Mouse (Mus musculus) layer of hippocampus, adult 18-20 months (tissue): ENCODE data around the gene Add3. TPM values are rescaled to one million over a fixed set of nuclear protein-coding genes. Genes with fewer than 3 reads are reported as not detected.
A peak's percentile ranks its signal among the peaks of the same experiment; 100 is the strongest.

Experiments
- DNase-seq, 2 experiments: peaks; one replicate each; pipeline ENCODE4 v3.0.0; 2022; ENCODE audit warnings: low spot score in 2 of 2
- total RNA-seq, 2 experiments: library from RNA; stranded (reverse); gene quantifications; 2 replicates each; pipeline ENCODE4 v1.2.3; 2021

Add3 gene
- total RNA-seq, 2 experiments from 2014 or later, result 126 to 129 TPM

DNA sequence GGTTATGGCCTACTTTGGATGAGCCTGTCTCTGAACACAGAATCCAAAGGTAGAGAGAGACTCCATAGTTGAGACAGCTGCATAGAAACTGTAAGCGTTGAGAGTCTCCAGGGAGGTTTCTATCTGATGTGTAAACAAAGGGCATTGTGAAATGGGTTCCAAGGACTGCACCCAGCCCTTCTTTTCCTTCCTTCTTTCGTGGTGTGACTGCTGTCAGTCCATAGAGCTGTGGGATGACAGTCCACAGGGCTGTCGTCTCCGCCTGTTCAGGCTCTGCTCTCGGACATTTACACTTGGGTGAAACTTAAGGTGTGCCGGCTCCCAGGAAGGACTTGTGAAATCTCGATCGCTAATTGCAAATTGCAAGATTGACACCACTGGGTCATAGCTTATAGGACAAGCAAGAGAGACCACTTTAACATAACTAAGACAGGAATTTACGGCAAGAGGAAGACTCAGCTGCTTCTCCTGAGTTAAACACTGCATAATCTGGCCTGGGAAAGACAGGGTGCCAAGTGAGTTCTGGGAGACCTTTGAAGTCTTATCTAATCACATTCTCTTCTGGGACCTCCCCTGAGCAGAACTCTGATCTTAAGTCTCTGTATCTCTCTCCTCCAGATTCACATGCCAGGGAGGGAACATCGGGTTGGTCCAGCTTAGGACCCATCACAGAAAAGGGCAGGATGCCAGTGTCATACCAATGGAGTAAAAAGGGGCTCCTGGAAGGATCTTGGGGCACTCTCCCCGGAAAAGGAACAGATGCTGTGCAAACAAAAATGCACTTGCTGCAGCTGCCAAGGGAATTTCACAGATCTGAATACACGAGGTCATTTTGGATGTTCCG is 11.5 kb upstream of the Add3 start:
- no peak for DNase-seq

DNA sequence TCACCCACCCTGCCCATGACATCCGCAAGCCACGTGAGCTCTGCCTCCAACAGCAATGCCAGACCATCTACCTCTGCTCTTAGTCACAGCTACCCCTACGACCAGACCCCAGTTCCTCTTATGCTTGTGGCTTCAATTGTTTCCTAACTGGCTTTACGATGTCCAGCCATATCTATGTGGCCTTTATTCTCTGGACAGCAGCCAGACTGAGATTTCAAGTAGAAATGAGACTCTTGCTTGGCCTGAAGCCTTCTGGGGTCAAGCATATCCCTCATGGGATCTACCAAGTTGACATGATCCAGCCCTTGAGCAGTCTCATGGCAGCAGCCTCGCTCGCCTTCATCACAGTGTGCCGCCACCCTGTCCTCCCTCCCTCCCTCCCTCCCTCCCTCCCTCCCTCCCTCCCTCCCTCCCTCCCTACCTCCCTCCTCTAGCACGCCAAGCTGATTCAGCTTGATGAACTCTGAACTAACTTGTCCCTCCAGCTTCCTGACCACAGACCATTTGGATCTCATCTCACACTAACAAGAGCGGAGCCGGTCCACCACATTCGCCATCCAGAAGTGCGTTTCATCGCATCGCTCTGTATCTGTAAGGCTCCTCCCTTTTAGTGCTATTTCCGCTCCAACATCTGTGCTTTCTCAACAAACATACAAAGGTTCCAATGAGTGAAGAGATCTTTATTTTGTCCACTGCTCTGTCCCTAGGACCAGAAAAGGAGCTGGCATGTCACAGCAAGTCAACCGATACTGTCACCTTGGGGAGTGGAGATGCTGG is 9.7 kb upstream of the Add3 start:
- DNase-seq, result no peak

DNA sequence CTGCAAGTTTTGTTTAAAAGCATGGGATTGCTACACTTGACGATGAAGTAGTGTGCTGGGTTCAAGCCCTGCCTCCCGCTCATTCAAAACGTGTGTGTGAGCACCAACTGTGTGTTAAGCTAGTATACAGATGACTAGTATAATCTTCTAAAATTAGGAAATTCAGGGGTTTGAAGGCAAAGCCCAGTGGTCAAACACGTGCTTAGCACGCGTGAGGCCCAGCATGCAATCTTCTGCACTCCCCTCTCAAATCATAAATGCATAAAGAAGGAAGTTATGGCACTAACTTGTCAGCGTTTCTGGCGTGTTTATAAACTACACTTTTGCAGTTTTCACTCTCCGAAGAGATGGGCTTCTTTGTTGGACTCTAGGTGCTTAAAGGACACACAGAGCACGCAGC is 7.8 kb upstream of the Add3 start:
- DNase-seq, result no peak

DNA sequence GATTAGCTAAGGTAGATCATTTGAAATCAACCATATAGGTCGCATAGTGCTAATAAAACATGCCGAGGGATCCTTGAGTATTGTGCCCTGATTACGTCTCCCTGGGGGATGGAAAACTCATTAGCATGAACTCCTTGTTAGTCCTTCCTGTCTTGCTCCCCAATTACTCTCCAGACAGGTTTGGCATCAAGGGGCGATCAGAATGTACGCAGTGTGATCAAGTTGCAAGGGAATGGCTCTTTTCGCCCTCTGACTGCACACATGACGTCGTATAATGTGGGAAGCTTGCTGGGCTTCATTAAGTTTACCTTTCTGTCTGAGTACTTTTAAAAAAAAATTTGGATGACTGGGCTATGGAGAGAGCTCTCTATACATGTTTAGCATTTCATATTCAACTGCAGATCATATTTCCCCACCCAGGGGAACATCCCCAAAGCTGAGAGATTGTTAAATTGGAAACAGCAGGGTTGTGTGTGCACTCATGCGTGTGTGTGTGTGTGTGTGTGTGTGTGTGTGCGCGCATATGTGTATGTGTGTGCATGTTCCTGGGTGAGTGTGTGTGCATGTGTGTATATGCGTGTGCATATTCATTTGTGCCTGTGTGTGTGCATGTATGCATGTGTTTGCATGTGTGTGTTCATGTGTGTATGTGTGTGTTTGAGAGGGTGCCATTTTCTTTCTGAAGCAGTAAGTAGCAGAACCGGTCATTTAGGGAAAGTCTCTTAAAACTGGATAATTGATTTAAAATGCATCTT is 3.7 kb upstream of the Add3 start:
- no peak for DNase-seq

DNA sequence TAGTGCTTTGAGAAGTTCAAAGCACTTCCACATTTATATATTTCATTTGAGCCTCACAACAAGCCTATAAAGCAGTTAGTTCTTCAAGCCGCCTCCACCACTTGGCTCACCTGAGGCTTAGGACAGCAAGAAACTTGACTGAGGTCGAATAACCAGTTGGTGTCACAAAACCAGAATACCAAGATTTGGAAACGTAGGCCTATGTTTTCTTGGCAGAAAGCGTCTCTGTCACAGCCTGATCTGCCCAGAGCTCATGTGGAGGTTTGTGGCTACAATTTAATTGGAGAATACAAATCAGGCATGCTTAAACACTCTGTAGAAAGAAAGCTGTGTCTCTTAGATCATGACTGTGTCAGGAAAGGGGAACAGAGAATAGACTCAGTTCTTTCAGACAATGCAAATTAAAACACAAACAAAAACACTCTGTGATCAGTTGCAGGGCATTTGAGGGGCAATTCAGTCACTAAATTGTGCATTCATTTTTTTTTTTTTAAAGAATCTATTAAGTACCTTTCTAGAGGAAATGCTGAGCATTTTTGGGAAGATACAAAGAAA is 3.0 kb upstream of the Add3 start:
- no peak for DNase-seq

DNA sequence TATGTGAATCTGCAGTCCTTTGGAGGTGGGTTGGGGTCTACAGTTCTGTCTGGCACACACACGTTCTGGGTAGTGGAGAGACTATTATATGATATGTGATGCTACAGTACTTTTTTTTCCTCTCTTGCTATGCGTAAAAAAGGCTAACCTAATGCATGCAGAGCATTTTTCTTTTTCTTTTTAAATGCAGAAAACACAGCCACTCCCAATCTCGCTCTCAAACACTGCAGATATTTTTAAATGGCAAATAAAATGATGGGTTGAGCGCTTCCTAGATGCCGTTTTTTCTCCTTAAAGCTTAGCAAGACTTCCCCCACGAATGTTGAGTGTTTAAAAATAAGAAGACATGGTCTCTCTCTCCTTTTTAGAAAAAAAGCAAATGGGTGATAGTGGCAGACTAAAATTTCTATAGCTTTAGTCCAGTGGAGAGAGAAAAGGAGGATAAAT is 584 bp downstream of the Add3 start:
- no peak for DNase-seq

DNA sequence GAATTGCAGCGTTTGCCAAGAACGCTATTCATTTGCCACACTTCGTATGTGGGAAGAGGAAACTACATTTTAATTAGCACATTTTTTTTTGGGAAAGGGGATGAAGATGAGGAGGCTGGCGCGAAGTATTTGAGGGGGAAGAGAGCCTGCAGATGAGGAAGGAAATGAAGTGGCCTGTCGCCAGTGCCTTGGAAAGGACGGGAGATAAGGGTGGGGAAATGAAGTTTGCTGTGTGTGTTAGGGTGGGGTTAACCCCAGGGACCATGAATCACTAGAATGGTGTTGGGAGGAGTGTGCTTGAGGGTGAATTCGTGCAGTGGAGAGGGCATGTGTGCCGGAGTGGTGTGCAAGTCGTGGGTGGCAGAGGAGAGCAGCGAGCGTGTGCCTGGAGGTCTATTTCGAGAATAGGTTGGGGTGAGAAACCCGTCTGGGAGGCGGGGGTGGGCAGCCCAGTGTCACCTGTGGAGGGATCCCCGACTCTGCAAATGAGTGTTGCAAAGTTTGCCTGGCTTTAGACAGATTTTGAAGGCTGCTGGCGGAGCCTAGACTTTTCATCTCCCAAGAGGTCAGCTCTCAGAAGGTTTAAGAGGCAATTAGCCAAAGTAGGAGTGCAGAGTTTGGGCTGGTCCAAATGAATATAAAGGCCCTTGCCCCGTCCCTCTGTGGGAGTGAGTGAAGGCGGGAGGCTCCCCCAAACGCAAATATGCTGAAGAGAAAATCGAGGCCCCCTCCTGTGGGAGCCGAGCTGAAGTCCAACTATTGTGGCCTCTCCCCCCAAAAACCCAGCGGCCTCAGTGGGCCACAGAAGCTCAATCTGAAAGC is 1.2 kb downstream of the Add3 start:
- peak; percentile 54 to 71 for DNase-seq

DNA sequence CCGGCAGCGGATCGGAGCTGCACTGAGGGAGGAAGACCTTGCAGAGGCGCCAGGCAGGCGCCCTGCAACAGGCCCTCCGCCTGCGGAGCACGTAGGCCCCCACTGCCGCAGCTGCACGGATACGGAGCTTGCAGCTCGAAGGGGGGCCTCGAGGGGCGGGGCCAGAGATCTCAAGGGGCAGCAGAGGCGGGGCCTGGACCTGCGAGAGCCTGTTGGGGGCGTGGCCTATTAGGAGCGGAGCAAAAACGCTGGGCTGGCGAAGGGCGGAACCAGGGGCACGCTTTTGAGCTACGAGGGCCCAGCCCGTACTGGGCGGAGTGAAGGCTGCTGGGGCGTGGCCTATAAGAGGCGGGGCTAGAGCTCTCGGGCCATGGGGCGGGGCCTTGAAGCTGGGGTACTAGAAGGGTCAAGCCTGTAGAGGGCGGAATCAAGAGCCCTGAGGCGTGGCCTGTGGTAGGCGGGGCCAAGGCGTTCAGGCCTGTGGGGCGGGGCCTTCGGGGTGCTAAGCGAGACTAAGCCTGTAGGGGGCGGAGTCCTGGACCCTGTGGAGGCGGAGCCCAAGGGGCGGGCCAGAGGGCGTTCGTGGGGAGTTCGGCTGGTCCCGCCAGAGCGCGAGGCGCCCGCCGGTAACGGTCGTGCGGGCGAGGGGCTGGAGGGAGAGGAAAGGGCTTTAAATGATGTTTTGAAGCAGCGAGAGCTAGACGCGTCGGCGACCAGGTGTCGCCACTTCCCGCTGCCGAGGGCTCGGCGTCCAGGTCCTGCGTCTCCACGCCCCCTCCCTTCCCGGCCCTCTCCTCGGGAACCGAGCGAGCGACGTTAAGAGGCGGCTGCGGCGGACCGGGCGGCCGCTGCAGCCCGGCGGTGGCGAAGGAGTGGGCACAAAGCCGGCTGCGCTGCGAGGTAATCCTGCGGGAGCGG is 2.2 kb downstream of the Add3 start:
- peak; percentile 100 for DNase-seq

DNA sequence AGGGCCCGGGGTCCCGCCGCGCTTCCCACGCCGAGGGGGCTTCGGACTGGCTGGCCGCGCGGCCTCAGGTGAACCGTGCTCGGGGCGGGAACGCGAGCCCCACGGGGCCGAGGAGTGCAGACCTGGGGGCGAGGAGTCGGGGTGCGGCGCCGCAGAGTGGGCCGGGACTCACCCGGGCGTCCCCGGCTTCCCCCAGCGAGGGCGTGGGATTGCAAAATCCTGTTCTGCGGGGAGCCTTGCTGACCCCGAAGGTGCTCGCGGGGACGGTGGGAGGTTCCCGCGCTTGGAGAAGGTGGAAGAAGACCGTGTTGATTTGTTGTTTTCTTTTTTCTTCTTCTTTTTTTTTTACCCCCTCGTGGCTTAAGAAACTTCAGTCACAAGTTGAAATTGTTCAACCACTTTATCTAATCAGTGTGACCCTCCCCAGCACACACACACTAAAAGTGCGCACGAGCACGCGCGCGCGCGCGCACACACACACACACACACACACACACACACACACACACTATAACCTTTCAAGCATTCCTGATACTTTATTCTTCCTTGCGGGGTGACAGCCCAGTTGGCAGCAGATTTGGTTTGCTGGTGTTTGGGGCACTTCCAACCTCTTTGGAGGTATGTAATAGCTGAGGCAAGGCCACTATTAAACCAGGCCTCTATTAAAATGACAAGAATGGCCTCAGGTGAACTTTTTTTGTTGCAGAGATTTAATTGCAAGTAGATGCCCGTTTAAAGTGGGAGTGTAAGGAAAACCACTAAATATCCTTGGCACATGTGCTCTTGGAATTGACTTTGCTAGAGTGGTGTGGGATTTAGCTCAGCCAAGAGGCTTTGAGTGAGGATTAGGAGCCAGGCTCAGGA is 3.1 kb downstream of the Add3 start:
- DNase-seq, result peak in 1 of 2 experiments; percentile 16

DNA sequence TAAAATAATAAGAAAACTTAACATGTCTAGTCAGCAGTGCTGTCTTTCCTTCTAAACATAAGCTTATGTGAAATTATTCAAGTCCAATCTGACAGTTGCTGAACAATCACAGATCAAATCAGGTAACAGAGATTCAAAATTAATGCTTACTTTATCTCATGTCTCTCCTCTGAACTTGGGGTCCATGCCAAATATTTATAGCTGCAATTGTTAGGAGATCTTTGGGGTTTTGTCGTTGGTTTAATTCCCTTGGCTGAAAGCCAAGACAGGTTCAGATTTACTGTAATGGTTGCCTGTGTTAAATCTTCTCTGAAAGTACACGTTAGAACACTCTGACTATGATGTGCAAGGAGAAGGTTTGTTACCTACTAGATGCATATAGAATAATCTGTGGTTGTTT is 4.8 kb downstream of the Add3 start:
- DNase-seq, result no peak

DNA sequence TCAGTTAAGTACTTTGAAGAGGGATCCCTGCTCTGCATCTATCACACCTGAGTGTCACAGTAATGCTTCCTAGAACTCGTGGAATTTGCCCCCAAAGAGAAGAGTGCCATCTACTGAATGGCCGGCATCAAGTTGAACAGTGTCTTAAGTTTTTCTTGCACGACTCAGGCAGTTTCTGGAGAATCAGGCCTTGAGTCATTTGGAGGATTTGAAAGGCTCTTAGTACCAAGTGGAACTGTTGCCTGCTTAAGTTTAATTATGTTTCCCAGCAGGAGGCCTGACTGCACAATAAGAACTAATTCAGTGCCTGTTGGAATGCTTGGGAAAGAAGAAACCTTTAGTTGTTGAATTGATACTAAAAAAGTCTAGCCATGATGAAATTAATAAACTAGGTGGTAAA is 9.1 kb downstream of the Add3 start:
- no peak for DNase-seq

DNA sequence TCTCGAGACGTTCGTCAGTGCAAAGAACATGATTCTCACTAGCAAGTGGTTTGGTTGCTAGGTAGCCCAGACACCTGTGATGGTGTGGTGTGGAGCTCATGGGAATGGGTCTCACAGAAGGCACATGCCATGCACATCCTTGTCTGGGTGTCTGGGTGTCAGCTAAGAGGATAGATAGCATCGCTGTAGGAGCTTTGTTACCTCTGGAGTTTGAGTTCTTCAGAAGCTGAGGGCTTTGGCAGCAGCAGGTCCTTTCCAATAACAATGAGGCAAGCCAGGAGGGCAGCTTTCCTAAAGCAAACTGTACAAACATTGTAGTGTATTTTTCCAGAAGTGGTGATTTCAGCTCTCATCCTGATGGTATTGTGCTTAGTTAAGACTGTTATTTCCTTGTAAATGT is 12.2 kb downstream of the Add3 start:
- DNase-seq, result no peak

DNA sequence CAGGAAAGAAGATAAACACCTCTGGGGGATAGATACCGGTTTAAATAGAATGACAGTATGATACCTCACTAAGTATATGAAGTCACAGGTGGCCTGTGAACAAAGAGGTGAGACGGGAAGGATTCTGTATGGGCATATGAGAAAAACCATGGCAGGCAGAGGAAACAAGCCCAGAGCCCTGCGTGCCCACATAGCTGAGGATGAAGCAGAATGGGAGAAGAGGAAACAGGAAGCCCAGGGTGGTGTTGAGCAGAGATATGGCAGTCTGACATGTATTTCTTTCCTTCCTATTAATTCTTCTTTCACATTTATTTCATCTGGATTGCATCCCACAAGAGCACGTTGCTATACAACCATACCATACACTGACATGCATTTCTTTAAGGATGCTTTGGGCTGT is 12.9 kb downstream of the Add3 start:
- DNase-seq, result no peak

DNA sequence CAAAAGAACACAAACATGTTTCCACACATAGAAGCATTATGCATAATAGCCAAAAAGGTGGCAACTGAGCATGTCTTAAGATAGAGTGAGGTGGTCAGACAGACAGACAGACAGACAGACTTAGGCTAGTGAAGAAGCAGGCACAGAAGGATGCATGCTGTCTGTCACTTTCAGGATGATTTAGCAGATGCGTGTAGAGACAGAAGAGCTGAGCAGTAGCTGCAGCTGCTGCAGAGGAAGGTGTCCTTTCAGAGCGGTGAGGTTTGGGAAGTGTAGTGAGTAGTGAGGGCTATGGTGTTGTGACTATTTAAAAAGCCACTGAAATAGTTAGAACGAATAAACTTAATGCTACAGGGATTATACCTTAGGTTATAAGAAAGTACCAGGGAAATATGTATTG is 13.9 kb downstream of the Add3 start:
- DNase-seq, result no peak

DNA sequence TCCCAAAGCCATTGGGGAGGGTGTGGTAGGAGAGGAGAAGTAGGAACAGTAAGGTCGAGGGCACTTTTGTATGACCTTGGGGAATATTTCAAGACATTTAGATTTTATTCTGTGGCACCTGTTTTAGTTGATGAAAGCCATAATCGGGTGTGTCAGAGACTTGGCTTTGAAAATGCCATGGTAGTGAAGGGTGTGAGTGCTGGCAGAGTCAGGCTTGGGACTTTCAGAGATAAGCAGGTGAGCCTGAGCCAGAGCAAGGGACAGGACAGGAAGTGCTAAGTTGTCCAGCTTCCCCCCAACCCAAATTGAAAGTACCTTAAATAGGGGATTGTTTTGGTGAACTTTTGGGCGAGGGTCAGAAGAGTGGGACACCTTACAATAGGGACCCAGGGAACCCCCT is 16.1 kb downstream of the Add3 start:
- DNase-seq, result no peak

DNA sequence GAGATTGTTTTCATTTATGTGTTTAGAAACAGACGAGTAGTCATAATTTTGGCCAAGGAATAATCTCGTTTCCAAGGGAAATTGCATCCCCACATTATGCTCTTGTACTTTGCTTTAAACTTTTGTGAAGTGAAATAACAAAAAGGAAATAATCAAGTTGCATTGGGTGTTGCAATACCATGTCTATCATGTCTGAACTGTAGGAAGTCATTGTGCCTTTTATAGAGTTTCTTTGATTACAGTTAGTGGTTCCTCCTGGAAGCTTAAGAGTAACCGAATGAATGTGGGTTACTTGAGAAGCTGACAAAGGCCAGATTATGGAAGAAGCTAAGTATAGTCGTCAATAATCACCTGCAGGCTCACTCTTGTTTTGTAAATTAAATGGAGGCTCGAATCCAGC is 16.9 kb downstream of the Add3 start:
- DNase-seq, result no peak

DNA sequence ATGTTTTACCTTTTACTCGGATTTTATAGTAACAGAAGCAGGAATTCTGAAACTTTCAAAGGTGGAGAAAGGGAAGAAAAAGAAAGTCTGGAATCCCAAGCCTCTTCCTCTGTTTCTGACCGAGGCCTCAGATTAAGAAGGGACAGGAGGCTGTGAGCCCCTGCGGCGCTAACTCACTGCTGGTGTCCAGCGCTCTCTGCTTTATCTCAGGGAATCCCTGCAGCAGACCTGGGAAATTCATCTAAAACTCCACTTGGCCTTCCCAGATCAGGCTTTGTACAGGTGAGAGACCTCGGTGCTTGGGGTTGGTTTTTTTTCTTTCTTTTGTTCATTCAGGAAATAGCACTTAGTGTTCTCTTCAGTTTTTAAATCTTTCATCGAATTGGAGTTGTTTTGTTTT is 19.1 kb downstream of the Add3 start:
- DNase-seq, result no peak

DNA sequence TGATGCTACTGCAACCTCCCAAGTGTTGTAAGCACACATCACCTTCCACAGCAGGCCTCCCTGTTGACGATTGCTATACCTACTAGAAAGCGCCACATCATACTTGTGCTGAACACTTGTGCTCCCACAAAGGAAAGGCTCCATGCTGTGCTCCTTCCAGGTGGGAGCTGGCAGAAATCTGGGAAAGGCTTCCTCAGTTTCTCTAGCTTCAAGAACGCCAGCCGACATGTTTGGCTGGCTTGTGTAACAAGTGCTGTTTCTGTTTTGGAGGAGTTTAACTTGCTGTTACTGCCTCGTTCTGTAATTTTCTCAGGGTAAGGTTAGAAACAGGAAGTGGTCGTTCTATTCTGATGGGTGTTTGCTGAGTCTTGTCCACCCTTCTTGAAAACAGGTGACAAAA is 22.7 kb downstream of the Add3 start:
- DNase-seq, result no peak

DNA sequence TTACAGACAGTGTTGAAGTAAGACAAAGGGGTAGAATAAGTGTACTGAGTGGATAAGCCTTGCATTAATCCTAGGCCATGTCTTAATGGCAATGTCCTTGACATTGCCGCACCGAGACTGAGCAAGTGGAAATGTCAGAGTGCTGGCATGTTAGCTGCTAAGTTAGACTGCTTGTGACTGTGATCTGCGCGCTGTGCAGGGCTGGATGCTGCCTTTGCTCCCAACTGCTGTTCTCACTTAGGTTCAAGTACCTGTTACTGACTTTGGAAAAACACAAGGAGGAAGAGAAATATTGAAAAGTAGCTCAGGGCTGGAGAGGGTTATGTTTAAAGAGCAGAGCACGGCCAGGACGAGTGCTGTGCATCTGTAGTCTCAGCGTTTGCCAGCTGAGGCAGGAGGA is 24.4 kb downstream of the Add3 start:
- no peak for DNase-seq
